Mouse (Mus musculus) kidney, adult 9 months (tissue): ENCODE measurements around the gene Sort1.
"Not testable (repeated sequence)": the region's sequence is repeated elsewhere in the genome, so short reads cannot be mapped to it uniquely, and the experiment has no call there.

Experiments used
- DNase-seq: peaks from one replicate; pipeline ENCODE4 v3.0.0; 2022

The Sort1 gene

DNA sequence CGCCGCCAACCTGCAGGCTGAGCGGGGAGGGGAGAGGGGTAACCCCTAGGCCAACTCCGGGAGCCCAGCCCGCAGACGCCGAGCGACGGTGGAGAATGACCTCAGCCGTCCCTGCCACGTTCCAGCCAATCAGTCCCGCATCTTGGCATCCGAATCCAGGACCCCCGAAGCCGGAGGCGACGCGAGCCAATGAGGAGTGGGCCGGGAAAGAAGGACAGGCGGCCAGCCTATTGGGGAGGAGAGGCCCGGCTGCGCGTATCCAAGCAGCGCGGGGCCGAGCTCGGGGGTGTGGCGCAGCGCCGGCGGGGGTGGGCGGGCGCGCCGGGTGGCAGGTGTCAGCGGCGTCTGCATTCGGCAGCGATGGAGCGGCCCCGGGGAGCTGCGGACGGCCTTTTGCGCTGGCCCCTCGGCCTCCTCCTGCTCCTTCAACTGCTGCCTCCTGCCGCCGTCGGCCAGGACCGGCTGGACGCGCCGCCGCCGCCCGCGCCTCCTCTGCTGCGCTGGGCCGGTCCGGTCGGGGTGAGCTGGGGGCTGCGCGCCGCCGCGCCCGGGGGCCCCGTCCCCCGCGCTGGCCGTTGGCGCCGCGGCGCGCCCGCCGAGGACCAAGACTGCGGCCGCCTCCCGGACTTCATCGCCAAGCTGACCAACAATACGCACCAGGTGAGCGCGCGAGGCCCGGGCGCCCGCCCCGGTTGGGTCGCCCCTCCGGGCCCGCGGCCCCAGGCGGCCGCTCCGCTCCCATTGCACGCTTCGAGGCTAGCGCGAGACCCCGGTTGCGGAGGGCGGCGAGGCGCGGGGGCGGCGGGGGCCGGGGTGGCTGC is at the start of gene Sort1:
Sort1 (plus strand) TSS at position 302 of the 821 bp plus-strand sequence.
- DNase-seq: peak; percentile 66

DNA sequence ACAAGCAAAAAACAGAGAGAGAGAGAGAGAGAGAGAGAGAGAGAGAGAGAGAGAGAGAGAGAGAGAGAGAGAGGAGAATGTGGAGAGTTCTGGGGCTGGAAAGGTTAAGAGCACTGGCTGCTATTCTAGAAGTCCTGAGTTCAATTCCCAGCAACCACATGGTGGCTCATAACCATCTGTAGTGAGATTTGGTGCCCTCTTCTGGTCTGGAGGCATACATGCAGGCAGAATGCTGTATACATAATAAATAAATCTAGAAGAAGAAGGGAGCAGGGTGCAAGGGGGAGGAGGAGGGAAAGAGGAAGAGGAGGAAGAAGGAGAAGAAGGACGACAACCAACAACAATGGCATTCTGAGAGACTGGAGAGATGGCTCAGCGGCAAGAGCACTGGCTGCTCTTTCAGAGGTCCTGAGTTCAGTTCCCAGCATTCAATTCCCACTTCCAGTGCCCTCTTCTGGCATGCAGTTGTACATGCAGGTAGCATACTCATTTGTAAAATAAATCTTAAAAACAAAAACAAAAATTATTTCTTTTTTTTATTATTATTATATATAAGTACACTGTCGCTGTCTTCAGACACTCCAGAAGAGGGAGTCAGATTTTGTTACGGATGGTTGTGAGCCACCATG is 46.3 kb upstream of the Sort1 start:
- not testable (repeated sequence) for DNase-seq

DNA sequence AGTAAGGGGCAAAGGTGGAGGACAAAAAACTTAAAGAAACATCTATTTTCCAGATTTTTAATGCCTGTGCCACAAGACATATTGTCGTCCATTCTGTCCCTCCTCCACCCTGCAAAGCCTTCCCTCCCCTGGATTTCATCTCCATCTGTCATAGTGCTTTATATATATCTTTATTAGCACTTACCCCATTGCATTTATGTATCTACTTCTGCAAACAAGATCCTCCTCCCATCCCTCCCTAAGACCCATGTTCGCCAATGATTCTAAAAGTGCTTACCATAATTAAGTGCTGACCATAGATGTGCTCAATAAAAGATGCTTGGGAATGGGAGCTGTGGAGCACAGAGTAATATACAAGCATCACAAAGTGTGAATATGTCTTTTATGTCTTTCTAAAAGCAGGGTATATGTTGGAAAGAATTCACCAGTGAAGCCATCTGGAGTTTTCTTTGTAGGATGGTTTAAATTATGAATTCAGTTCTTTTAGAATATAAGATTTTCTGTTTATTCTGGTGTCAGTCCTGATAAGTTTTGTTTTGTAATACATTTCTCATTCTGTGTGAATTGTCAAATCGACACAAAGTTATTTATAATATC is 42.5 kb upstream of the Sort1 start:
- DNase-seq: no peak

DNA sequence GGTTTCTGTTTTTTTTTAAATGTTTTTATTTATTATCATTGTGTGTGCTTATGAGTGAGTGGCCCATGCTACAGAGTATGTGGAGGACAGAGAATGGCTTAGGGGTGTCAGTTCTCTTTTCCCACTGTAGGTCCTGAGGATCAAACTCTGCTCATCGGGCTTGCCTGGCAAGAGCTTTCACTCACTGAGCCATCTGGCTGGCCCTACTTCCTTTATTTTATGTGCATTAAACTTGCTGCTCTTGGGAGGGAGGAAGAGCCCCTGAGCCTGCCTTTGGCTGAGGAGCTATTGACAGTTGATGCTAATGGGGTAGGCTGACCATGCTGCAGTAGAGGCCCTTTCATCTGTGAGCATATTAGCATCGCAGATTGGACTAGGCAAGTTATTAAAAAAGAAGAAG is 37.0 kb upstream of the Sort1 start:
- DNase-seq: no peak

DNA sequence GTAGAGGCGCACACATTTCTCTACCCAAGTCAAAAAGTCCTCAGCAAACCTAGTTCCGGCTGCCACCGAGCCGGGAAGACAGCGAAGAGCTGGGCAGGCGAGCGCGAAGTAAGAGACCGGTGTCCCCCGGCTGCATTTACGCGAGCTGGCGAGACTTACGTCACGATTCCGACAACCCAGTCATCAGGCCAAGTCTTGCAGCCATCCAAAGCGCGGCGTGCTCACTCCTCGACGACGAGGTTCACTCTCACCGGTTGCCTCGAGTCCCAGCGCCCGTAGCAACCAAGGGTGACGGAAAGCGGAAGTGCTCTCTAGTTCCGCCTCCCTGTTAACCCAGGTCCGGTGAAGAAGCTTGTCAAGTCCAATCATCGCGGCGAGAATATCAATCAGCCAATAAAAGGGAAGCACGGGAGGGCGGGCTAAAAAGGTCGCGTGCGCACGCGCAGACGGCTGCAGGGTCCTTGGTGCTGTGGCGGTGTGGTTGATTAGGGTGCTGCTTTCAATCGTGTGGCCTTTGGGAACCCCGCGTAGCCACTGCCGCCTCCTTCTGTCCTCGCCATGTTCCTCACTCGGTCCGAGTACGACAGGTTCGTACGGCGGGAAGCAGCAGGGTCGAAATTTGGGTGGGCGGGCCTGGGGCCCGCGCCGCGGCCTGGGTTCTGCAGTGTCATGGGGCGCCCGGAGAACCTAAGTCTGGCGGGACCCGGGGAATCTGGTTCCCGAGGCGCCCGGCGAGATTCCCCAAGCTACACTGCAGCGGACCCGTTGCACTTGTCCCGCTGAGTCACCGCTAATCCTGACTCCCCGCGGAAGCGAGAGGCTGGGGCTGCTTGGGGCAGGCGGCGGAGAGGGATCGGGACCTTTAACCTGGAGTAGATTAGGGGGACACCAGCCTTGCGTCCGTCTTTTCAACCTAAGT is 26.9 kb upstream of the Sort1 start, which contains the start of gene Psma5:
Psma5 (plus strand) TSS at position 208 of the 919 bp plus-strand sequence.
- peak; percentile 98 for DNase-seq

DNA sequence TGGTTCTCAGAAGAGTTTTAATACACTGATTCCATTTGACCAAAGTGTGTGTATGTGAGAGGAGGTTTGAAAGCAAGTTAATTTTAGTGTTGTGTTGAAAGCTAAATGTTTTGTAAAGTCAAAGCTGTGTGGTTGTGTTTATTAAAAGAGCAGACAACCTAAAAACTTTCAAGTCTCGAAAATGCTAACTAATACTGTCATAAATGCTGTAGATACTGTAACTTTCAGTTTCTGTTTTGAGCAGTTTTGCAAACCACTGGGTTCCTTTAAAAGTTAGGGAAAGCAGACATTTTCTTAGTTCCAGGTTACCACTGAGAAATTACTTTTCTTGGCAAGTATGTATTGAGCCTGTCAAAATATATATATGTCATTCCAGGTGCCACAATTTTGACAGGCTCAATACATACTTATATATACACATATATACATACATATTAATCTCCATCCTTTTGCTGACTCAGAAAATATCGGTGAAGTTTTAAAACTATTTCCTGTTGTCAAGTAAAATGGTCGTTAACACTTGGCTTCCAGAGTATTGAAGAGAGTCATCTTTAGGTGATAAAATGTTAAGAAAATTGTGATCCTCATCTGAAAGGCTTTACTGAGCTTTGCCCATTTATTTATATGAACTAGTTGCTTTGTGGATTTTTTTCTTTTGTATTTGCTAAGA is 25.9 kb upstream of the Sort1 start:
- no peak for DNase-seq

DNA sequence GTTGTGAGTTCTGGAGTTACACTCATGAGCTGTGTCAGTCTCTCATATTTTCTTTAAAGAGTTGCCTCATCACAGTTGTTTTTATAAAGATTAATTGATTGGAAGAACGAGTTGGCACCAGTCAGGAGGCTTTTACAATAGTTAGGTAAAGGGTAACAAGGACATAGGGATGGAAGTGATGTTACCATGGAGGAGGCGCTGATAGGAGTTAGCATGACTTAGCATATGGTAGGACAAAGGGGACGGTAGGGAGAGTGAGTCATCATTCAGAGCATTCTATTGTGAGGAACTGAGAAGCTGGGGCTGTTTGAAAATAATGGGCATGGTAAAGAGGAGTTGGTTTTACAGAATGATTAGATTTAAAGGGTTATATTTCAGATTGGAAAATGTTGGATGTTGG is 24.6 kb upstream of the Sort1 start:
- no peak for DNase-seq

DNA sequence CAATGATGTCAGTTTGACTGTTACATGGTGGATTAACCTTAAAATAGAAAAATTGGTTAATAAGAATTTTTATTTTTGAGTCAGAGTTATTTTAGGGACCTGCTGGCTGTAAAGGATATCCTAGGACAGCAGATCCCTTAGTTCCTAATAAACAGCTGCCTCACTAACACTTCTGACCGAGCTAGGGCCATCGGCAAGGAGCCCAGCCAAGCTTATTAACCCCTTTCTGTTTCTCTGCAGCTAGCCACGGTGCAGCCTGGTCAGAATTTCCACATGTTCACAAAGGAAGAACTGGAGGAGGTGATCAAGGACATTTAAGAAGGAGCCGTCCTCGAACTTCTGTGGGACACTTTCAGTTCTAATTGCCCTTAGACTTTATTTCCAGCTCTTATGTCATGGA is 4.4 kb upstream of the Sort1 start:
- not testable (repeated sequence) for DNase-seq

DNA sequence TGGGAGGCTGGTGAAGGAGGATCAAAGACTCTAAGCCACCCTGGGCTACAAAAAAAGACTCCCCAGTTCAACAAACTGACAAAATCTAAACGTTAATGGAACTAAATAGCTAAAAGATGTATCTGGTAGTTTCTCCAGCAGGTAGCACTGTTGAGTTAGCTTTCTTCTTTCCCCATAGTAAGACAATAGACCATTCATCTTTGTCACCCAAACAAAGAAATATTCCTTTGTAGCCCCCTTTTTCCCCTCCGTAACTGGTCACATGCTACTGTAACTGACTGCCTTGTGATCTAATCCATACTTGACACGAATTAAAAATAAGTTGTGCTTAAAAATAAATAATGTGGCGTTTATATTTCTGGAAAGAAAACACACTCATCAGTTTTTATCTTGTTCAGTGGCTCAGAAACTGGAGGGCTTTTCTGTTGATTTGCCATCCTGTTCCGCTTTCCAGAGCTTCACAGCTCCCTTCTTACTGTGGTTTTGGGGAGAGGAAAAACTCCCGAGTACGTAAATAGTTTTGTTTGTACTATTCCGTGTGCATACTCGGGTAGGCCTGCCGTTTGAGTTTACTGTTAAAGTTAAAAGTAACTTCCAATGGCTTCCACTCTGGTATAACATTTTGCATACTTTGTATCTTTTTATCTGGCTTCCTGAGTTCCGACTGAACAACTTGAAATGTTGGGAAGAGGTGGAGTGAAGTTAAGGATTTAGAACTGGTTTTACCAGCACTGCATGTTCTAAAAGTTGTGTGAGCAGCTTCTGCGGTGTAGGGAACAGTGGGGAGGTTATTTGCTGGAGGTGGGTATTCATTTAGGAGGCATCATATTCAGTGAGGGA is 1.3 kb upstream of the Sort1 start:
- DNase-seq: peak; percentile 73

DNA sequence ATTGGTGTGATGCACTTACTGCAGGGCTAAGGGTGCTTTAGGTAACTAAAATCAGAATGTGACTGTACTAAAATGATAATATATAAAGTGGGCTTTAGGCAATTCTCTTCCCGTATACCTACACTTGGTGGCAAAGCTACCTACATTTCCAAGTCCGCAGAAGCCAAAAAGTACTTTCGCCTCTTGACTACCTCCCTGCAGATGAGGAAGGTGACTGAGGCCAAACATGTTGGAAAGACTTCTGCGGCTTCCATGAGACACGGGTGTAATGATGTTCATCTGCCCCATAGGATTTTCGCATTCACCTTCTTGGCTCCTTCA is 681 bp upstream of the Sort1 start:
- DNase-seq: no peak

DNA sequence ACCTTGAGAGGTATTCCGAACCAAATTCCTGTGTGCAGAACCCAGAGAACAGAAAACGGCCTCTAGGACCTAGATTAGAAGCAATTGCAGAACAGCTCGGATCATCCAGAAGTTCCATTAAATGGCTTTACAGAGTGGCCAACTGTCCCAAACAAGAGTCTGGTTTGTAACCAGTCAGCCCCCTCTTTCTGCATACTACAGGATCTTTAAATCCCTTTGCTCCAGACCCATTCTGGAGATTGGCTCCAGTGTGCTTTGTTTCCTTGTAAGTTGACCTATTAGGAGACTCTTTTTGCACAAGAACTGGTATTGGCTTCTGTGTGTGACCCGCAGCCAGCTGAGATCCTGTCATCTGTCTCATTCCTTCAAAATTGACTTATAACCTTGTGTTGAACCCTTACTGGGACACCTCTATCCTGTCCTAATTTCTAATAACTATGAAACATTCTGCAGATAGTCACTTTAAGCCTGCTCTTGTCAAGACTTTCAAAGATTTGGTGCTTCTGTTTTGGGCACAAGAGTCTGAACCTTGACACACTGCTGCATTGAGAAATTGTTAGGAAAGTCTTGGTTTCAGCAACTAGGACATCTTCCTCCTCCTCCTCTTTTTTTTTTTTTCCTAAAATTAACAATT is 1.3 kb downstream of the Sort1 start:
- DNase-seq: no peak

DNA sequence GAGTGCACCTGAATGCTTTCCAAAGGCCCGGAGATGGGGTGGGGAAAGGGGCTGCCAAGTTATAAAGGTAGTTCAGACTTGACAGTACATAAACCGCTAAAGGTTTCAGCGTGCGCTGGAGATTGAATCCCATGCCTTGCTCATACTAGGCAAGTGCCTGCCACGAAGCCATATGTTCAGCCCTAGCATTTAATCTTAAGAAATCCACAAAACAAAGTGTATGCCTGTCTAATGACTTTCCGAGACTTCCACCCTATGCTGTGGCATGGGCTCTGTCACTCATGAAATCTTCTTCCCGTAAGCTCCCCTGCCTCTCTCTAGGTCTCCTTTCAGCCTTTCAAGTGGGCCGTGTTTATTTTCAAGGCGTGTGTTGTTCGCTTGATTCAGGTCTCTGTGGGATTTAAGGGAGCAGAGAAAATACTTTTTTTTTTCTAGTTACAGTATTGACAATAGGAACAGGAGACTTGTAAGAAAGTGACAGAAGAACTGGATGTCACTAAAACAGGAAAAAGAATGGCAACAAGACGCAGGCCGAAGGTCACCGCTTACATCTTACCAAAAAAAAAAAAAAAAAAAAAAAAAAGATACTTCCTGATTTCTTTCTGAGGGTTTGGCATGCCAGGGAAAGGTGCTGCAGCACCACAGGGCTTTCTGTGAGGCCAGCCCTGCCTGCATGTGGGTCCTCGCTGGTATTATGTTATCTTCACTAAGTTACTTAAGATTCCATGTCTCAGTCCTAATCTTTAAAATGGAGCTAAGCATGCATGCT is 3.0 kb downstream of the Sort1 start:
- DNase-seq: no peak

DNA sequence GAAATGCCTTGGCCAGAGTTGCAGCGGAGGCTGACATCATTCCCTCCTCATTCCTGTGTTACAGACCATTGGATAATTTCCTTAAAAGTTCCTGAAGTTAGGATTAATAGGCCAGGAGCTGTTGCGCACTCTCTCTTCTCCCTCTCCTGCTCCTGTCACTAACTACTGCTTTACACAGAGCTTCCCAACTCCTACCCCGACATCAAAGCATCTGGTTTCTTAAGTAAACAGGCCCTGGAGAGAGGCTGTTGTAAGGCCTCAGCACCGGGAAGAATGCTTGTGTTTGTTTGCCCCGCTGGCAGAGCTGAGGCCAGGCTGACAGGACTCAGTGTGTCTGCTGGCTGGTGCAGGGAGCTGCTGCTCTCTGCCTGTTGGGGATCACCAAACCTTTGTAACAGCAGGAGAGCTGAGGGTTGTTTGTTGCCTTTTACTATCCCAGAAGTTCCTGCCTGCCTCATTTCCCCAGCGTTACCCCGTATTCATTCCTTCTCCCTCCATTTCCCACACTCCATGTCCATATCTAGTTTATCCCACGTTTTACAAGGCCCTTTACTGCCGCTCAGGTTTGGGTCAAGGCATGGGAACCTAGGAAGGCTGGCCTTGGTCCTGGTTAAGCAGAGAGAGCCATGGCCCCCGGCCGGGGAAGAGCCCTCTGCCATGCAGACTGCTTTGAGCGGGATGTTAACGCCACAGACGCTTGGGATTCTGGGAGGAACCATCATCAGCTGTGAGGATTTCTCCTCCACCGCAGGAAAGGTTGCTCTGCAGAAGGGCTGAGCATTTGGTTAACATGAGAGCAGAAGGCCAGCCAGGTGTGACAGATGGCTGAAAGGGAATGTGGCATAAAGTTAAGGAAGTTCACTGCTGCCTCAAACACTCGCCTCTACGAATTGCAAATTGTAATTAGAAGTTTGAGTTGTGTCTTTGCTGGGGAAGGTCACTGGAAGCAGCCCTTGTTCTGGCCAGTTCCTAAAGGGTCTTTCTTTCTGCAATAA is 4.2 kb downstream of the Sort1 start:
- DNase-seq: no peak

DNA sequence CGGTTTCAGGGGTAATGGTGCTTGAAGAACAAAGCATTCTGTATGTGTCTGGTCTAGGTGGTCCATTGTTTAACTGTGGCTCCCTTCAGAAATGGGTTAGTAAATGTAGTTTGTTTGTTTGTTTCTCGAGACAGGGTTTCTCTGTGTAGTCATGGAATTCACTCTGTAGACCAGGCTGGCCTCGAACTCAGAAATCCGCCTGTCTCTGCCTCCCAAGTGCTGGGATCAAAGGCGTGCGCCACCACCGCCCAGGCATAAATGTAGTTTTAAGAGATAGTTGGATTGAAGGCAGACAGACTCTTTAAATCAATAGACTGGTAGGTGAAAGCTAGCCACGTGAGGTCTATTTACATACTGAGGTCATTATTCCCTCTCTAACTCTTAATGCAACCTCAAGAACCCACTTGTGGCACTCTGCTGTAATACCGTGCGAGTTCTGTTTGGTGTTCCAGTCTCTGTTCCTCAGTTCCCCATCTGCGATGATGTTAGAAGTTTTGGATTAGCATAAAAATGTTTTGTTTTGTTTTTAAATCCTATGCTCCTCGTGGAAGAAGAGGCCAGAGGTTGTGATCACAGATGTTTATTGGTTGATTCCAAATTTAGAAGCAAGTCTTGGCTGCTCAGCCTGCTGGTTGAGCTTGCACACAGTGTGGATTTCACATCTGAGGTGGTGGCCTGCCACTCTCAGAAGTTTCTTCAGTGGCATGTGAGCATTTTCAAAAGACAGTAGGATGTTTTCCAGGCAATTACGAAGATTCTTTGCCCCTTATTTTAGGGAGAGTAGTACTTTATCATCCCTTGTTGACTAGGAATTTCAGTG is 5.6 kb downstream of the Sort1 start:
- no peak for DNase-seq

DNA sequence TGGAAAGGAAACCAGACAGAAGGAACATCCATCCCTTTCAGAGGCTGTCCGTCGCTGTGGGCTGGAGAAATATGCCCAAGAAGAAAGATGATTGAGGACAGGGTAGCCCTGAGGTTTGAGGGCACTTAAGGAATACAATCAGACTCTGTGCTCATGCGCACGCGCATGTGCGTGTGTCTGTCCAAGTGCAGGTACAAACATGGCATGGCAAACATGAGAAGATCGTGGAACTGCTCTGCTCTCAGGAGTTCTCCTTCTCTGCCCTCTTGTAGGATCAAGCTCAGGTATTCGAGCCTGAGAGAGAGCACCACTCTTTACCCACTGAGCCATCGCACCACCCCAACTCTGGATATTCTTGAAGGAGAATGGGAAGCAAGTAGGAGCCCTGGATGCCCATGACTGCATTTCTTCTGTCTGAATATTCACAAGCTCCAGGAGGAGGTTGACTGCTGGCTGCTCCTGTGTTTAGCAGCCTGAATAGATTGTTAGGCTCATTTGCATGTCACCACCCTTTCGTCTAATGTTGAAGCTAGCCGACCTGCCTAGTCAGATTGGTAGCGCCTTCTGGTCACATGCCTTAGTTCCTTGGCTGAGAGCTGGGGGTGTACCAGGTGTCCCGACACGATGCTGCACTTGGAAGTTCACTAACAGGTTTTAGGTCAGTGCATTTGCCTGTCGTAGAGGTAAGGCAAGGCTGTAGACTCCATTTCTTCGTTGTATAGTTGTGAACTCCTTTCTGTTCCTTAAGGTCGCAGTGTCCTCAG is 7.3 kb downstream of the Sort1 start:
- DNase-seq: peak; percentile 56

DNA sequence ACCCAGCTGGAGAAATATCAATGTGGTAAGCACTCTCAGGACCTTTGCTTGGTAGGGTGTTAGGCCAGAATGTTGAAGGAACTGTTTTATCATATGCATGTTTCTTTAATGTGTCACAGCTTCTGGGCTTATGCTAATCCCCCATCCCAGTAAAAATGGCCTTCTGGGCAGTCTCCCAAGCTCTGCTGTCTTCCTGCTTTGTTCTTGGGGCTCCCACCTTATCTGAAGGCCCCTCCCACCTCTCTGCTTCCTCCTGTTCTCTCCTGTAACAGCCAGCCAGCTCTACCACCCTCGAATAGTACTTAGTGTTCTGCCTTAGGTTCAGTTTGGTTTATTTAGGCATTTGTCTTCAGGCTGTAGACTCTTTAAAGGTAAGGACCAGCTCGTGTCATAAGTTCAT is 10.5 kb downstream of the Sort1 start:
- no peak for DNase-seq
